Mouse (Mus musculus) CH12.LX (cell line): ENCODE results near the gene Ccdc88c.

Experiments used
- EP300 ChIP-seq: IDR thresholded peaks from 2 replicates; pipeline ENCODE4 v1.6.1; 2011; ENCODE audit warnings: low read length, improper control_type of control experiment
- POLR2A ChIP-seq: IDR thresholded peaks from 2 replicates; pipeline ENCODE4 v1.6.1; 2011; ENCODE audit warnings: low read depth, mild to moderate bottlenecking, improper control_type of control experiment, low read length

DNA sequence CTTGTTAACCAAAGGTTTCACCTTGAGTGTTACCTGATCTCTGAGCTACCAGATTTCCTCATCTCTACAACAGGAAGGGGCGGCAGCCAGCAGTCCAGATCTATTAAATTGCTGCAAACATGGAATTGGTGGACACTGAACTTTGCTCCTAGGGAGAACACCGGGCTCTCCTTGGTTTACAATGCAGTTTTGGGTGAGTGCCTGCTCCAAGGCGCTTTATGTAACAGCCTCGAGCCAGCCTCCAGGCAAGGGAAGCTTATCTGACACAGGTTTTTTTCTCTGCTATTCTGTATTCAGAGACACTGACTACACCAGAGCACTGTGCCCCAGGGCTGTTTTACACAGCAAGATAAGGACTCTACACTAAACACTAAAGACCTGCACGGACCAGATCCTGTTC is 94.1 kb downstream of the Ccdc88c start:
- TF ChIP-seq POLR2A: no peak
- TF ChIP-seq EP300: no peak
